Mouse (Mus musculus) heart, embryonic 13.5 days (tissue): ENCODE measurements around the gene P3h4. TPM values are rescaled to one million over a fixed set of nuclear protein-coding genes. Genes with fewer than 3 reads are reported as not detected.

ENCODE experiments used
- ATAC-seq: fragments of 200-750 bp; cut with Nextera tagmentation; 2 replicates; pipeline ENCODE4 v1.8.0; 2017; ENCODE audit warnings: moderate TSS enrichment; ENCODE audit not compliant: insufficient number of reproducible peaks, low FRiP score, low TSS enrichment; ENCODE audit errors: extremely low read depth
- H3K27ac ChIP-seq: fragments of 300-500 bp; sonication (generic); replicated peaks from 2 replicates; pipeline ENCODE4 v1.5.1; 2015; ENCODE audit warnings: moderate library complexity, mild to moderate bottlenecking, inconsistent platforms
- H3K27me3 ChIP-seq: fragments of 300-500 bp; sonication (generic); replicated peaks from 2 replicates; pipeline ENCODE4 v1.6.1; 2015; ENCODE audit warnings: mild to moderate bottlenecking, inconsistent platforms
- H3K36me3 ChIP-seq: fragments of 300-500 bp; sonication (generic); 2 replicates; pipeline ENCODE4 v1.6.1; 2015; ENCODE audit warnings: mild to moderate bottlenecking, inconsistent platforms
- H3K4me1 ChIP-seq: fragments of 300-500 bp; sonication (generic); 2 replicates; pipeline ENCODE4 v1.6.1; 2015; ENCODE audit warnings: inconsistent platforms
- H3K4me2 ChIP-seq: fragments of 300-500 bp; sonication (generic); 2 replicates; pipeline ENCODE4 v1.6.1; 2015; ENCODE audit warnings: inconsistent platforms, mild to moderate bottlenecking, moderate library complexity
- H3K4me3 ChIP-seq: fragments of 300-500 bp; sonication (generic); 2 replicates; pipeline ENCODE4 v1.5.1; 2015; ENCODE audit warnings: moderate library complexity, mild to moderate bottlenecking, inconsistent platforms
- H3K9ac ChIP-seq: fragments of 300-500 bp; sonication (generic); 2 replicates; pipeline ENCODE4 v1.6.1; 2015; ENCODE audit warnings: inconsistent platforms, mild to moderate bottlenecking, moderate library complexity
- H3K9me3 ChIP-seq: fragments of 300-500 bp; sonication (generic); 2 replicates; pipeline ENCODE4 v1.6.1; 2016; ENCODE audit warnings: inconsistent platforms
- WGBS: fragments of 180-500 bp; shearing (Covaris S2); methylation state at CpG from one replicate; pipeline ENCODE4 v1.1.7; 2015; ENCODE audit warnings: mixed read lengths; 5-methylcytosine and 5-hydroxymethylcytosine counted together
- polyA plus RNA-seq: library from polyadenylated mRNA; unstranded; fragments of >200 nt; fragmentation: Nextera tagmentation; extraction: Ambion mirVana; gene quantifications from 2 replicates; pipeline ENCODE4 v1.2.1, GENCODE M21; 2015

Gene P3h4
- 62.9 and 63.5 TPM in 2 replicates for polyA plus RNA-seq

DNA sequence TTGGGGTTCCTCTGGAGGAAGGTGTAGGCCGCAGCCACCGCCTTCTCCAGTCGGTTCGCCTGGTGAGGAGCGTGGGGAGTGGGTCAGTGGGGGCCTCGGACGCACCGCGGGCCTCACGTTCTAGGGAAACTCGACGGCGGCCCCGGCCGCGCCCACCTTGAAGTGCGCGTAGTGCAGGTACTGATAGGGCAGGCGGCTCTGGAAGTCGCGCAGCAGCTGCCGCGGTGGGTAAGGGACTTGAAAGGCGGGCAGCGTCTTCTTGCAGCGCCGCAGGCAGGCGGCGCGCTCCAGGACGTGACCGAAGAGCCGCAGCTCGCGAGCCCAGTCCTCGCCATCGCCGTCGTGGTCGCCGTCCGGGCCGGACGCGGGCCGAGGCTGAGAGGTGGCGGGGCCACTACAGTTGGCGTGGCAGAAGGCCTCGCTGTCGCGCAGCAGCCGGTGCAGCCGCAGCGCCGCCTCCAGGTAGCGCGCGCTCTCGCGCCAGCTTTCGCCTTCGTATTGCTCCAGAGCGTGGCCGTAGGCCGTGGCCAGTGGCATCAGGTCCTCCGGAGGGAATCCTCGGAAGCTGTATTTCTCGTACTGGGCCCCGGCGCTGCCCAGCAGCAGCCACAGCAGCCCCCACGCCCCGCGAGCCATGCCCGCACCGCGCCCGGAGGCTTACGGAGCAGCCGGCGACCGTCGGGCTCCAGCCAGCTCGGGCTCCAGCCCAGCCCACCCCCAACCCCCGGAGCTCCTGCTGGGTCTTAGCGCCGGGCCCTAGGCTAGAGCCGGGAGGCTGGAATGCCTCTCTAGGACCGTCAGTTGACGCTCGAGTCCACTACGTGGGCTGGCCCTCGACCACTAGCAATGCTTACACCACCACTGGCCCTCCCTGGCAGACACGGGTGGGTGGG lies at the start of gene P3h4:
Gene P3h4 (minus strand): TSS at position 816 of the 893 bp plus-strand sequence.
- no peaks in the 10 kb centered on the region for H3K27me3 ChIP-seq
- H3K9me3 ChIP-seq: no peaks in the 10 kb centered on the region
- peak; percentile 83 for ATAC-seq
- under 1% methylated on average over 93 of the region's 93 CpGs for WGBS
- peaks cover 33% of the 10 kb centered on the region for H3K36me3 ChIP-seq
- peak within 1 kb of the TSS; percentile 88 for H3K4me2 ChIP-seq
- peak within 1 kb of the TSS; percentile 95 for H3K27ac ChIP-seq
- H3K4me3 ChIP-seq: peak within 1 kb of the TSS; percentile 83
- peak within 1 kb of the TSS; percentile 94 for H3K9ac ChIP-seq
- H3K4me1 ChIP-seq: peaks cover 44% of the 10 kb centered on the region

DNA sequence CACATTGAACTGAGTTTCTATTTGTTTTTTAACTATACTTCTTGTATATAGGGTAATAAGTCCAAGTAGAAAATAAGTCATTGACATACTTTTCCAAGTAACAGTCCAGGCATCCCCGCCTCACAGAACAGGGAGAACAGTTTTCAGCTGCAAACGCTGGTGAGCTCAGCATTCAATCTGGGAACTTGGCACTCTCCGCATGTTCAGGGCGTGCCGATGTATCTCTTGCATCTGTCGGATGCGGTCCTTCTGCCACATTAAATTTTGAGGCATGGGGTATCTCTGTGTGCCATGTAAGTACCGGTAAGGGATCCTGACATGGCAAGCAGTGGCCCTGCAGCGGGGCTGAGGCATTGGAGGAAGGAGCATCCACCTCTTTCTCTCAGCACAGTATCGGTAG lies 48.1 kb upstream of the P3h4 start:
- Histone ChIP-seq H3K4me2 (no peak overlapping the region), H3K9me3 (no peaks in the 10 kb centered on the region), H3K27ac (no peak overlapping the region), H3K4me1 (peaks cover 9% of the 10 kb centered on the region), H3K27me3 (no peaks in the 10 kb centered on the region), H3K36me3 (peaks cover 57% of the 10 kb centered on the region), H3K9ac (no peak overlapping the region), H3K4me3 (no peak overlapping the region)
- WGBS: 91% methylated on average over 10 of the region's 10 CpGs
- no peak for ATAC-seq

DNA sequence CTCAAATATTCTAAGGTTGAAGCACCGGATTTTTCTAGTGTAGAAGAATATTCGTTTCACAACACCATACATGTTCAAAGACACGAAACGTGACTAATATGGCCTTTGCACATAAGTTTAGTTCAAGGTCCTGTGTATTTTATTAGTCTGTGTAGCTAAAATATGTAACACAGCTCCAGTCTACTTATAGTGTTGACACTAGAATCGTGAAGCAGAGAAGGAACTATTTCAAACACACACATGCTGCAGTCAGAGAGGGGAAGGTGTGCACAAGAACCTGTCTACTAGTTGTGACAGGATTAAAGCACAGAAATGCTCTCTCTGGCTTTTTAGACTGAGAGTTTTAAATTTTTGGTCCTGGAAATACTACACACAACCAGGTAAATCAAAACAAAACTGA lies 43.1 kb upstream of the P3h4 start:
- no peaks in the 10 kb centered on the region for H3K9me3 ChIP-seq
- no peak overlapping the region for H3K9ac ChIP-seq
- no peak overlapping the region for H3K4me3 ChIP-seq
- H3K4me1 ChIP-seq: no peaks in the 10 kb centered on the region
- H3K27ac ChIP-seq: no peak overlapping the region
- ATAC-seq: no peak
- no peaks in the 10 kb centered on the region for H3K27me3 ChIP-seq
- H3K36me3 ChIP-seq: peaks cover 53% of the 10 kb centered on the region
- H3K4me2 ChIP-seq: no peak overlapping the region
- 82% methylated on average over 5 of the region's 5 CpGs for WGBS

DNA sequence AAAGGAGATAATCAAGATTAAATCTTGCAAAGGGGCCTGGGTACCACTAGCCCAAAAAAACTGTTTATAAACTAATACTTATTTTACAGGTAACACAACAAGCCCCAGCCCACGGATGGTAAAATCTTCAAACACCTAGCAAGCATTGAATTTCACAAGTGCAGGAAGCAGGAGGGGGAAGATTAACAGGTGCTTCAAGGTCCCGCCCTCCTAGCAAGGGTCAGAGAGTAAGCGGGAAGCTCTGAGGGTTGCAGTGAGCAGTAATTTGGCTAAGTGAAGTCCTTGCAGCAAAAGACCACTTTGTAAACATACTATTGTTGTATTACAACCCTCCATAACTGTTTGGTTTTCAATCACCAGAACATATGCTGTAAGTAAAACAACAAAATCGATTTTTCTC lies 42.6 kb upstream of the P3h4 start:
- WGBS: 70% methylated on average over 4 of the region's 4 CpGs
- H3K9me3 ChIP-seq: no peaks in the 10 kb centered on the region
- H3K27me3 ChIP-seq: no peaks in the 10 kb centered on the region
- no peak overlapping the region for H3K4me3 ChIP-seq
- ATAC-seq: no peak
- no peak overlapping the region for H3K27ac ChIP-seq
- no peak overlapping the region for H3K4me2 ChIP-seq
- H3K4me1 ChIP-seq: no peaks in the 10 kb centered on the region
- H3K36me3 ChIP-seq: peaks cover 50% of the 10 kb centered on the region
- no peak overlapping the region for H3K9ac ChIP-seq

DNA sequence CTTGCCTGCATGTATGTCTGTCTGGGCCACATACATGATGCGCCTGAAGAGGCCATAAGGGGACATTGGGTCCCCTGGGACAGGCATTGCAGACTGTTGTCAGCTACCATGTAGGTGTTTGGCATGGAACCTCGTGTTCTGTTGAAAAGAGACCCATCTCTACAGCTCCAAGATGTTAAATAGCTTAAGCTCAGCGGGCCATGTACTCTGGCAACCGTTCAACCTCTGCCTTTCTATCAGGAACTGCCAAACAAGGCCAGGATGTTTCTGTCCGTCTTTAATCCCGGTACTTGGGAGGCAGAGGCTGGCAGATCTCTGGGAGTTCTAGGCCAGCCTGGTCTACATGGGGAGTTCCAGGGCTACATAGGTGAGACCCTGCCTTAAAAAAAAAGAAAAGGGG lies 28.0 kb upstream of the P3h4 start:
- H3K9ac ChIP-seq: no peak overlapping the region
- H3K4me3 ChIP-seq: no peak overlapping the region
- H3K4me1 ChIP-seq: peaks cover 20% of the 10 kb centered on the region
- peaks cover 19% of the 10 kb centered on the region for H3K36me3 ChIP-seq
- no peak overlapping the region for H3K27ac ChIP-seq
- H3K4me2 ChIP-seq: no peak overlapping the region
- ATAC-seq: no peak
- H3K9me3 ChIP-seq: no peaks in the 10 kb centered on the region
- WGBS: 87% methylated on average over 6 of the region's 6 CpGs
- no peaks in the 10 kb centered on the region for H3K27me3 ChIP-seq

DNA sequence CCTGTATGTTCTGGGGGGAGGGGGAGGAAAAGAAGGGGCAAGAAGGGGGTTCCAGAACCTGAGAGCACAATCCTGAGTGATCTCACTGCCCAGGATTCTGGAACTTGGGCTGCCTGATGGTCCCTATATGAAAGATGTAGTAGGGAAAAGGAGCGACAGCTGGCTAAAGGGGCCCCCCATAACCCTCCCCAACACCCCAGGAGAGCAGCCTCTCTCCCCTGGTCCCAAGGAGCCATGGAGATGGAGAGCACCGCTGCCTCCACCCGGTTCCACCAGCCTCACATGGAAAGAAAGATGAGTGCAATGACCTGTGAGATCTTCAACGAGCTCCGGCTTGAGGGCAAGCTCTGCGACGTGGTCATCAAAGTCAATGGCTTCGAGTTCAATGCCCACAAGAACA lies 27.2 kb upstream of the P3h4 start, which contains the start of the genes Nt5c3b and Klhl10:
Gene Nt5c3b (minus strand): TSS at position 12 of the 400 bp plus-strand sequence.
Gene Klhl10 (plus strand): TSS at position 121 of the 400 bp plus-strand sequence.
- no peak for ATAC-seq
- H3K4me2 ChIP-seq: peak within 1 kb of the TSS; percentile 71
- WGBS: 87% methylated on average over 8 of the region's 8 CpGs
- H3K9ac ChIP-seq: peak within 1 kb of the TSS; percentile 95
- peak within 1 kb of the TSS; percentile 91 for H3K4me3 ChIP-seq
- H3K36me3 ChIP-seq: peaks cover 26% of the 10 kb centered on the region
- H3K9me3 ChIP-seq: no peaks in the 10 kb centered on the region
- peaks cover 20% of the 10 kb centered on the region for H3K4me1 ChIP-seq
- H3K27me3 ChIP-seq: no peaks in the 10 kb centered on the region
- peak within 1 kb of the TSS; percentile 67 for H3K27ac ChIP-seq

DNA sequence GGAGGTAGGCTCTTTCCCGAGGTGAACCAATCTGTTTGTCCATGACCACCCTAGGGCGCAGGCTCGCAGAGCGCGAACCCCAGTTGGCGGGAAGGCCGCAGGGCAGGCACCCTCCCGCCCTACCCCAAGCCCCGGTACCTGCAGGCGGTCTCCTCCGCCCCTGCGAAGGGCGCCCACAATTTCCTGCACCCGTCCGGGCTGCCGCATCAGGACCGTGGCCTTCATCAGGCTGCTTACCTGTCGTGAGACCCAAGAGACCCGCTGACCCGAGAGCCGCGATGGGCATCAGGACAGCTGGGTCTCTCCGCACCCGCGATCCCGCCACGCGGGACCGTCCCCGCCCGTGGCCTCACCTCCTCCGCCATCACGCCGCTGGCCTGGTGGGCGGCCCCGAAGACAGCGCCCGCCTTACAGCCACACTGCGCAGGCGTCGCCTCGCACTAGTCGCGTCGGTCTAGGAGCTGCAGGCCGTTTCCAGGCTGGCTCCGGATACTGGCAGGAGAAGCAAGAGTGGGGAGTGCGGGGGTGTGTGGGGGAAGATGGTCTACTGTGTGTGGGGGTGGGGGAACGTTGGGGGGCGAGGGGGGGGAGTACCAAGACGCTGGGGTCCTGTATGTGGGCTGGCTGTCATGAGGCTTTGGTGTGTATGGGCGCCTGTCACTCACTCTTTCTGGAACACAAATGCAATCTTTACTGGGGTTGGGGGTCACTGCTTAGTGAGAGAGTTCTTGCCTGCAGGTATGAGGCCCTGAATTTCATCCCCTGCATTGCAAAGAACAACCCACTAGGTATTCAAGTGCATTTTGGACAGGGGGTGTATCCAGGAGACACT lies 26.3 kb upstream of the P3h4 start:
- Histone ChIP-seq H3K9me3 (no peaks in the 10 kb centered on the region), H3K27me3 (no peaks in the 10 kb centered on the region), H3K4me1 (peaks cover 20% of the 10 kb centered on the region), H3K4me3 (peak overlapping the region; percentile 91), H3K36me3 (peaks cover 35% of the 10 kb centered on the region), H3K4me2 (peak overlapping the region; percentile 71), H3K27ac (peak overlapping the region; percentile 67), H3K9ac (peak overlapping the region; percentile 95)
- 2% methylated on average over 52 of the region's 52 CpGs for WGBS
- peak; percentile 74; the same call in 1 of the 2 replicates for ATAC-seq

DNA sequence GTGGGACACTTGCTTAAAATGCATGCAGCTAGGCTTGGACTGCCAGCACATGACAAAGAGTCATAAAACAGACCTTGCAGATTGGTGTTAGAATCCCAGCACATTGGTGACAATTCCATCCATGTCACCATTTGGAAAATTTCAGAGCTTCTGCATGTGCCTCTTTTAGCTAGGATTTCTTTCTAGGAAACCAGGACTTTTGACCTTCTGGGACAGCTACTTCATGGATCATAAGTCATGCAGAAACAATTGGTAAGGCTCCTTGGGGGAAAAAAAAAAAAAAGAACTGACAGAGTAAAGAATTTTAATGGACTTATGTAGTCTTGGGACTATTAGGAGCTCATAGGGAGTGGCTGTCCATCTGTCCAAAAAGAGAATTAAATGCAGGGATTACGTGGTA lies 23.3 kb upstream of the P3h4 start:
- no peak overlapping the region for H3K4me3 ChIP-seq
- no peak overlapping the region for H3K9ac ChIP-seq
- WGBS: 98% methylated on average over 1 of the region's 1 CpGs
- H3K4me1 ChIP-seq: peaks cover 20% of the 10 kb centered on the region
- H3K4me2 ChIP-seq: no peak overlapping the region
- H3K36me3 ChIP-seq: peaks cover 62% of the 10 kb centered on the region
- no peak overlapping the region for H3K27ac ChIP-seq
- no peaks in the 10 kb centered on the region for H3K9me3 ChIP-seq
- H3K27me3 ChIP-seq: no peaks in the 10 kb centered on the region
- ATAC-seq: no peak

DNA sequence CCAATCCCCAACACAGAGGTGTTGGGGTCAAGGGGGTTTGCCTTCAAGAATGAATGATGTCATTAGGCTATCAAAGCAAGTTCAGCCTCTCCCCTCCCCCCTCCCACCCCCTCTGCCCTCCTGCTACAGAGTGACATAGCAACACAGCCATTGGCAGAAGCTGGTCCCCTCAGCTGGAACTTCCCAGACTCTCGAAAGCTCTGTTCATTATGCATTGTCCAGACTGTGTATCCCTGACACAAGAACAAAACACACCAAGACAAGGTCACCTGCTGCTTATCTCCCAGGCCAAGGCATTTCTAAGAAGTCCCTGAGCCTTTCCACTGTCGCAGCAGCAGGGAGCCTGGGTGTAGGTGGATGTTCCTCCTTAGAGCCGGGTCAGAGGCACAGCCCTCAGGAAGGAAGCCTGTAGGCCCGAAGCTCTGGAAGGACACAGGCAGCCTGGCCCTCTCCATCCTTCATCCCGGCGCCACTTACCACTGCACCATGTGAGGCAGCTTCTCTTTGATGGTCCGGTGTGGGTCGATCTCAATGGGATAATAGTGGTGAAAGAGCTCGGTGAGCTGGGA lies 21.1 kb upstream of the P3h4 start:
- Histone ChIP-seq H3K4me3 (no peak overlapping the region), H3K4me1 (peaks cover 26% of the 10 kb centered on the region), H3K27me3 (no peaks in the 10 kb centered on the region), H3K4me2 (no peak overlapping the region), H3K27ac (no peak overlapping the region), H3K9ac (no peak overlapping the region), H3K9me3 (no peaks in the 10 kb centered on the region), H3K36me3 (peaks cover 76% of the 10 kb centered on the region)
- WGBS: 83% methylated on average over 9 of the region's 9 CpGs
- no peak for ATAC-seq

DNA sequence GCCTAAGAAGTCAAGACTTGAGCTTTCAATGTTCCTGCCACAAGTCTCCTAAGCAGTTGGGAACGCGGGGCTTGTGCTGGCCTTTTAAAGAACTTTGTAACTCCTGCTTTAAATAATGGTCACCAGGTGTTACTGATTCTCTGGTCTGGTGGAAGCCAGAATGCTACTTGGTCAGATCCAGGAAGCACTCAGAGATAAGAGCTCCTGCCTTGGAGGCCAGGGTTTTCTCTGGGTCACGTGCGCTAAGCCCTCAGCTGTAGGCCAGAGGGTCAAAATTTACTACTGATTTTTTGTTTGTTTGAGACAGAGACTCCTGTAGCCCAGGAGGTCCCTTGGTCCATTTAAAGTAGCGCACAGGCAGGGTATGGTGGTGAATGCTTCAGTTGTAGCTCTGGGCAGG lies 17.4 kb upstream of the P3h4 start:
- ATAC-seq: no peak
- H3K36me3 ChIP-seq: peaks cover 67% of the 10 kb centered on the region
- H3K4me3 ChIP-seq: no peak overlapping the region
- peak overlapping the region; percentile 24; the same call in 1 of the 2 replicates for H3K9ac ChIP-seq
- no peaks in the 10 kb centered on the region for H3K27me3 ChIP-seq
- WGBS: 67% methylated on average over 5 of the region's 5 CpGs
- H3K4me2 ChIP-seq: no peak overlapping the region
- H3K4me1 ChIP-seq: peaks cover 39% of the 10 kb centered on the region
- H3K9me3 ChIP-seq: no peaks in the 10 kb centered on the region
- no peak overlapping the region for H3K27ac ChIP-seq

DNA sequence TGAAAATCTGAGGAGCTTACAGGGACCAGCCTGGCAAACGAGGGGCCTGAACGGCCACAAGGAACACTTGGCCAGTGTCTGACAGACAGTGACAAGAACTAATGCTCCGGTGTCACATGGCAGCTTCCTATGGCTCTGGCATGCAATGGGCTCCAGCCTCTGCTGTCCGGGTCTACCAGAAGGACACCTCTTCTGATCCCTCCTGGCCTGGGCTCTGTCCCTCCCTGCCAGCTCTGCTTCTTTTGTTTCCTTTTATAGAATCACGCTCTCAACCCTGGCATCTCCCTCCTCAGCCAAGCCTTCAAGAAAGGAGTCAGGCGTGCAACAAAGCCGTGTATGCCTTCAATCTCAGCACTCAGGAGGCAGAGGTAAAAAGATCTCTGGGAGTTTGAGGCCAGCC lies 15.4 kb upstream of the P3h4 start:
- peaks cover 49% of the 10 kb centered on the region for H3K4me1 ChIP-seq
- H3K9ac ChIP-seq: peak overlapping the region; percentile 8; the same call in 1 of the 2 replicates
- H3K27ac ChIP-seq: peak overlapping the region; percentile 86
- H3K36me3 ChIP-seq: peaks cover 52% of the 10 kb centered on the region
- H3K27me3 ChIP-seq: no peaks in the 10 kb centered on the region
- no peaks in the 10 kb centered on the region for H3K9me3 ChIP-seq
- WGBS: 44% methylated on average over 7 of the region's 7 CpGs
- no peak for ATAC-seq
- no peak overlapping the region for H3K4me3 ChIP-seq
- H3K4me2 ChIP-seq: no peak overlapping the region
